Mouse (Mus musculus): ENCODE results near the gene H2al2a. TPM values are rescaled to one million over a fixed set of nuclear protein-coding genes. Genes with fewer than 3 reads are reported as not detected.
"Not testable (repeated sequence)": the region's sequence is repeated elsewhere in the genome, so short reads cannot be mapped to it uniquely, and the experiment has no call there.

Gene H2al2a
- polyA plus RNA-seq, 1 experiment from 2014 or later = not detected

- Histone ChIP-seq H3K4me1 (ENCODE audit: control insufficient read depth, insufficient read depth, low read length) (no peaks in the 10 kb centered on the region), H3K4me3 (ENCODE audit: low read depth, low read length) (no peak overlapping the region), H3K27me3 (ENCODE audit: control insufficient read depth, insufficient read depth, low read length) (no peaks in the 10 kb centered on the region), H3K4me2 (ENCODE audit: low read depth, low read length) (no peak overlapping the region), H3K9me3 (ENCODE audit: control insufficient read depth, low read length) (no peaks in the 10 kb centered on the region), H3K9ac (replicated peaks; ENCODE audit: low read depth, low read length) (no peak overlapping the region), H3K27ac (ENCODE audit: low read depth, low read length) (no peak overlapping the region), H3K36me3 (ENCODE audit: control insufficient read depth, insufficient read depth, low read length) (no peaks in the 10 kb centered on the region)
- 92% methylated on average over 2 of the region's 2 CpGs for WGBS
- no peak for ATAC-seq (ENCODE audit: low read depth)
These were observed 23.9 kb downstream of the H2al2a start for GRCm38 (mm10) chr2:17972843-17973242.

- Histone ChIP-seq H3K4me1 (ENCODE audit: control insufficient read depth, insufficient read depth, low read length) (no peaks in the 10 kb centered on the region), H3K4me3 (ENCODE audit: low read depth, low read length) (no peak overlapping the region), H3K9me3 (ENCODE audit: control insufficient read depth, low read length) (no peaks in the 10 kb centered on the region), H3K27me3 (ENCODE audit: control insufficient read depth, insufficient read depth, low read length) (no peaks in the 10 kb centered on the region), H3K27ac (ENCODE audit: low read depth, low read length) (no peak overlapping the region), H3K36me3 (ENCODE audit: control insufficient read depth, insufficient read depth, low read length) (no peaks in the 10 kb centered on the region), H3K4me2 (ENCODE audit: low read depth, low read length) (no peak overlapping the region), H3K9ac (replicated peaks; ENCODE audit: low read depth, low read length) (no peak overlapping the region)
- ATAC-seq (ENCODE audit: low read depth) = no peak
- 57% methylated on average over 6 of the region's 6 CpGs for whole genome bisulfite sequencing
These were observed 25.4 kb downstream of the H2al2a start for GRCm38 (mm10) chr2:17971407-17971806.

GRCm38 (mm10) chr2:17970662-17971061, 26.1 kb downstream of the H2al2a start:
- ATAC-seq (ENCODE audit: low read depth) = no peak
- WGBS = 12% methylated on average over 1 of the region's 1 CpGs
- H3K4me1 ChIP-seq (ENCODE audit: control insufficient read depth, insufficient read depth, low read length) = no peaks in the 10 kb centered on the region

GRCm38 (mm10) chr2:17970187-17970586, 26.6 kb downstream of the H2al2a start:
- ATAC-seq (ENCODE audit: low read depth) = no peak; the same call in 1 of the 2 replicates
- no peaks in the 10 kb centered on the region for H3K27me3 ChIP-seq (ENCODE audit: control insufficient read depth, insufficient read depth, low read length)
- H3K4me2 ChIP-seq (ENCODE audit: low read depth, low read length) = no peak overlapping the region
- H3K4me3 ChIP-seq (ENCODE audit: low read depth, low read length) = no peak overlapping the region
- H3K36me3 ChIP-seq (ENCODE audit: control insufficient read depth, insufficient read depth, low read length) = no peaks in the 10 kb centered on the region
- H3K9ac ChIP-seq (replicated peaks; ENCODE audit: low read depth, low read length) = no peak overlapping the region
- no peaks in the 10 kb centered on the region for H3K4me1 ChIP-seq (ENCODE audit: control insufficient read depth, insufficient read depth, low read length)
- H3K27ac ChIP-seq (ENCODE audit: low read depth, low read length) = no peak overlapping the region
- no peaks in the 10 kb centered on the region for H3K9me3 ChIP-seq (ENCODE audit: control insufficient read depth, low read length)

More at GRCm38 (mm10) chr2:17970662-17971061, 26.1 kb downstream of the H2al2a start:
- Histone ChIP-seq H3K9me3 (ENCODE audit: control insufficient read depth, low read length) (no peaks in the 10 kb centered on the region), H3K4me2 (ENCODE audit: low read depth, low read length) (no peak overlapping the region), H3K9ac (replicated peaks; ENCODE audit: low read depth, low read length) (no peak overlapping the region), H3K36me3 (ENCODE audit: control insufficient read depth, insufficient read depth, low read length) (no peaks in the 10 kb centered on the region), H3K4me3 (ENCODE audit: low read depth, low read length) (no peak overlapping the region), H3K27ac (ENCODE audit: low read depth, low read length) (no peak overlapping the region), H3K27me3 (ENCODE audit: control insufficient read depth, insufficient read depth, low read length) (no peaks in the 10 kb centered on the region)

- no peak overlapping the region for H3K4me3 ChIP-seq (ENCODE audit: low read depth, low read length)
- H3K9ac ChIP-seq (replicated peaks; ENCODE audit: low read depth, low read length) = no peak overlapping the region
- H3K27me3 ChIP-seq (ENCODE audit: control insufficient read depth, insufficient read depth, low read length) = no peaks in the 10 kb centered on the region
- H3K9me3 ChIP-seq (ENCODE audit: control insufficient read depth, low read length) = no peaks in the 10 kb centered on the region
- ATAC-seq (ENCODE audit: low read depth) = no peak
- no peaks in the 10 kb centered on the region for H3K4me1 ChIP-seq (ENCODE audit: control insufficient read depth, insufficient read depth, low read length)
- 93% methylated on average over 2 of the region's 2 CpGs for WGBS
- no peak overlapping the region for H3K4me2 ChIP-seq (ENCODE audit: low read depth, low read length)
- H3K27ac ChIP-seq (ENCODE audit: low read depth, low read length) = no peak overlapping the region
- H3K36me3 ChIP-seq (ENCODE audit: control insufficient read depth, insufficient read depth, low read length) = no peaks in the 10 kb centered on the region
These were observed 28.2 kb downstream of the H2al2a start for GRCm38 (mm10) chr2:17968571-17968970.

GRCm38 (mm10) chr2:17968037-17968436, 28.7 kb downstream of the H2al2a start:
- not testable (repeated sequence) for H3K4me1 ChIP-seq (ENCODE audit: control insufficient read depth, insufficient read depth, low read length); H3K27me3 ChIP-seq (ENCODE audit: control insufficient read depth, insufficient read depth, low read length); H3K4me2 ChIP-seq (ENCODE audit: low read depth, low read length); H3K36me3 ChIP-seq (ENCODE audit: control insufficient read depth, insufficient read depth, low read length); ATAC-seq (ENCODE audit: low read depth); H3K27ac ChIP-seq (ENCODE audit: low read depth, low read length); H3K9ac ChIP-seq (replicated peaks; ENCODE audit: low read depth, low read length); H3K4me3 ChIP-seq (ENCODE audit: low read depth, low read length); H3K9me3 ChIP-seq (ENCODE audit: control insufficient read depth, low read length)
- 83% methylated on average over 3 of the region's 3 CpGs for WGBS

GRCm38 (mm10) chr2:17959501-17959900, 37.3 kb downstream of the H2al2a start:
- ATAC-seq (ENCODE audit: low read depth) = no peak
- Histone ChIP-seq H3K9me3 (ENCODE audit: control insufficient read depth, low read length) (no peaks in the 10 kb centered on the region), H3K9ac (replicated peaks; ENCODE audit: low read depth, low read length) (no peak overlapping the region), H3K4me2 (ENCODE audit: low read depth, low read length) (no peak overlapping the region), H3K36me3 (ENCODE audit: control insufficient read depth, insufficient read depth, low read length) (no peaks in the 10 kb centered on the region), H3K27me3 (ENCODE audit: control insufficient read depth, insufficient read depth, low read length) (no peaks in the 10 kb centered on the region), H3K4me1 (ENCODE audit: control insufficient read depth, insufficient read depth, low read length) (no peaks in the 10 kb centered on the region), H3K27ac (ENCODE audit: low read depth, low read length) (no peak overlapping the region), H3K4me3 (ENCODE audit: low read depth, low read length) (no peak overlapping the region)
- WGBS = 93% methylated on average over 1 of the region's 1 CpGs

GRCm38 (mm10) chr2:17946875-17947274, 49.9 kb downstream of the H2al2a start:
- Histone ChIP-seq H3K27ac (ENCODE audit: low read depth, low read length) (no peak overlapping the region), H3K9ac (replicated peaks; ENCODE audit: low read depth, low read length) (no peak overlapping the region), H3K36me3 (ENCODE audit: control insufficient read depth, insufficient read depth, low read length) (no peaks in the 10 kb centered on the region), H3K27me3 (ENCODE audit: control insufficient read depth, insufficient read depth, low read length) (no peaks in the 10 kb centered on the region), H3K4me1 (ENCODE audit: control insufficient read depth, insufficient read depth, low read length) (no peaks in the 10 kb centered on the region), H3K9me3 (ENCODE audit: control insufficient read depth, low read length) (no peaks in the 10 kb centered on the region), H3K4me3 (ENCODE audit: low read depth, low read length) (no peak overlapping the region), H3K4me2 (ENCODE audit: low read depth, low read length) (no peak overlapping the region)
- ATAC-seq (ENCODE audit: low read depth) = no peak
- WGBS = 79% methylated on average over 3 of the region's 3 CpGs
